Mouse (Mus musculus) heart, postnatal 0 days (tissue): ENCODE measurements around the gene Irf2bpl. TPM values are rescaled to one million over a fixed set of nuclear protein-coding genes. Genes with fewer than 3 reads are reported as not detected.
A peak's percentile ranks its signal among the peaks of the same experiment; 100 is the strongest.

Experiments used
- ATAC-seq: fragments of 200-750 bp; cut with Nextera tagmentation; 2 replicates; pipeline ENCODE4 v1.8.0; 2017; ENCODE audit warnings: low read depth, moderate number of reproducible peaks, moderate library complexity; ENCODE audit not compliant: insufficient read depth
- DNase-seq: peaks from one replicate; pipeline ENCODE4 v3.0.0-alpha.2; 2016; ENCODE audit warnings: low spot score
- H3K27ac ChIP-seq: fragments of 300-500 bp; sonication (generic); 2 replicates; pipeline ENCODE4 v1.5.1; 2014; ENCODE audit warnings: low read depth, mild to moderate bottlenecking
- H3K27me3 ChIP-seq: fragments of 300-500 bp; sonication (generic); 2 replicates; pipeline ENCODE4 v1.6.1; 2014; ENCODE audit warnings: low read length, mixed read lengths; ENCODE audit not compliant: control insufficient read depth, insufficient read depth
- H3K36me3 ChIP-seq: fragments of 300-500 bp; sonication (generic); replicated peaks from 2 replicates; pipeline ENCODE4 v1.6.1; 2014; ENCODE audit warnings: low read length, mixed read lengths; ENCODE audit not compliant: control insufficient read depth, insufficient read depth
- H3K4me1 ChIP-seq: fragments of 300-500 bp; sonication (generic); 2 replicates; pipeline ENCODE4 v1.6.1; 2014; ENCODE audit warnings: antibody characterized with exemption; ENCODE audit not compliant: control insufficient read depth, insufficient read depth
- H3K4me2 ChIP-seq: fragments of 300-500 bp; sonication (generic); 2 replicates; pipeline ENCODE4 v1.6.1; 2014; ENCODE audit warnings: low read depth, mild to moderate bottlenecking, low read length, moderate library complexity
- H3K4me3 ChIP-seq: fragments of 300-500 bp; sonication (generic); 2 replicates; pipeline ENCODE4 v1.5.1; 2014; ENCODE audit warnings: low read depth, low read length
- H3K9ac ChIP-seq: fragments of 300-500 bp; sonication (generic); replicated peaks from 2 replicates; pipeline ENCODE4 v1.6.1; 2014; ENCODE audit warnings: low read depth, low read length, mixed read lengths
- H3K9me3 ChIP-seq: fragments of 300-500 bp; sonication (generic); replicated peaks from 2 replicates; pipeline ENCODE4 v1.6.1; 2016; ENCODE audit warnings: low read length; ENCODE audit not compliant: control insufficient read depth
- CTCF ChIP-seq: IDR thresholded peaks from 2 replicates; pipeline ENCODE4 v1.5.1; 2016; ENCODE audit warnings: antibody characterized with exemption, control low read depth, low read depth
- EP300 ChIP-seq: IDR thresholded peaks from 2 replicates; pipeline ENCODE4 v1.6.1; 2016; ENCODE audit warnings: antibody characterized with exemption, low read depth
- WGBS: fragments of 180-500 bp; shearing (Covaris S2); extraction: QIAGEN DNeasy Blood & Tissue Kit; methylation state at CpG from one replicate; pipeline ENCODE4 v1.1.7; 2014; 5-methylcytosine and 5-hydroxymethylcytosine counted together
- polyA plus RNA-seq: library from polyadenylated mRNA; unstranded; fragments of >200 nt; fragmentation: Nextera tagmentation; extraction: Ambion mirVana; gene quantifications from 2 replicates; pipeline ENCODE4 v1.2.1, GENCODE M21; 2015
- total RNA-seq: library from RNA; depleted of rRNA; stranded (reverse); fragments of >200 nt; gene quantifications from 2 replicates; pipeline ENCODE4 v1.2.3, GENCODE M21; 2014; ENCODE audit warnings: low replicate concordance

Irf2bpl gene
- total and polyA plus RNA-seq, 2 experiments from 2014 or later: 30.0 to 74.0 TPM

DNA sequence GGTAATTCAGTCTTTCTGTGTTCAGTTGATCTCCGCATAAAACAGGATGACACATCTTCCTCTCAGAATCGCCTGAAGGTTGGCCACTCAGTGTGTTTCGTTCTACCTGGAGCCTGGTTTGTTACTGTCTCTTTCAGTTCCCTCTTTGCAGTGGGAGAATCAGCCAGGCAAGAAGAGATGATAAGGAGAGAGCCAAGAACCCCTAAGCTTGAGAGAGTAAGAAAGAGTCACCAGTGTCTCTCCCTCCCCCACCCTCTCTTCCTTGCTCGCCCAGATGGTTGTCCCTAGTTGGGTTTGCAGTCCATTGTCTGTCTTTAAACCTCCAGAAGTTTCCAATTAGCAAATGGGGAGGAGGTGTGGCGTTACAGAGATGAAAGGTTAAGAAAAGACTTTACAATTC lies 8.5 kb downstream of the Irf2bpl start:
- Histone ChIP-seq H3K36me3 (no peaks in the 10 kb centered on the region), H3K9me3 (no peaks in the 10 kb centered on the region), H3K9ac (no peak overlapping the region), H3K27me3 (no peaks in the 10 kb centered on the region), H3K4me2 (no peak overlapping the region), H3K4me3 (no peak overlapping the region), H3K27ac (no peak overlapping the region), H3K4me1 (peaks cover 36% of the 10 kb centered on the region)
- 86% methylated on average over 5 of the region's 5 CpGs for WGBS
- DNase-seq (no peak), ATAC-seq (no peak)
- TF ChIP-seq EP300 (no peak), CTCF (no peak)

DNA sequence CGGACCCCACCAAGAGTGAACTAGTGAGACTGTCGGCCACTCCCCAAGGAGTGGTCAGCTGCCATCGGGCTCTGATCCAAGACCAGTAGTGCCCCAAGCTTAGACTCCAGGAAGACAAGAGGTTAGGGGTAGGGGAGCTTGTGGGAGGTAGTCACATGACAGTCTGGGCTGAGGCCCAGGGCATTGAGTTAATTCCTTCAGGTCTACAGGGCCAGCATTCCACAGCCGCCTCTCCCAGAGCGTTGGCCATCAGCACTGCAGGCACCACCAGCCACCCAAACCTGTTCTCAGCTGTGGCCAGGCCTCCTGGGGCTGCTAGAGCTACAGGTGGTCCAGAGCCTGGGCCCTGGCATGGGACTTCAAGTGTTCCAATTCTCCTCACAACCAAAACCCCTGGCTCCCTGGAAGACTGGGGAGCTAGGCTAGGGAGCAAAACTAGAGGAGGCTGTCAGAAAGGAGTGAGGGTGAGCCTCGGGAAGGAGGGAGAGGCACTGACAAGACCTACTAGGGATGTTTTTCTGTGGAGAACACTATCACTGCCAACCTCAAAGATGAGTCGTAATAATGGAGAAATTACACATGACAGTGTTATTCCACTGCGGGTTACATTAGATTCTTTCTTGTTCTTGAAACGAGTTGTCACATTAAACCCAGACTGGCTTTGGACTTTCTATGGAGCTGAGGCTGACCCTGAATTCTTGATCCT lies 12.1 kb downstream of the Irf2bpl start:
- no peaks in the 10 kb centered on the region for H3K9me3 ChIP-seq
- 41% methylated on average over 9 of the region's 9 CpGs for WGBS

DNA sequence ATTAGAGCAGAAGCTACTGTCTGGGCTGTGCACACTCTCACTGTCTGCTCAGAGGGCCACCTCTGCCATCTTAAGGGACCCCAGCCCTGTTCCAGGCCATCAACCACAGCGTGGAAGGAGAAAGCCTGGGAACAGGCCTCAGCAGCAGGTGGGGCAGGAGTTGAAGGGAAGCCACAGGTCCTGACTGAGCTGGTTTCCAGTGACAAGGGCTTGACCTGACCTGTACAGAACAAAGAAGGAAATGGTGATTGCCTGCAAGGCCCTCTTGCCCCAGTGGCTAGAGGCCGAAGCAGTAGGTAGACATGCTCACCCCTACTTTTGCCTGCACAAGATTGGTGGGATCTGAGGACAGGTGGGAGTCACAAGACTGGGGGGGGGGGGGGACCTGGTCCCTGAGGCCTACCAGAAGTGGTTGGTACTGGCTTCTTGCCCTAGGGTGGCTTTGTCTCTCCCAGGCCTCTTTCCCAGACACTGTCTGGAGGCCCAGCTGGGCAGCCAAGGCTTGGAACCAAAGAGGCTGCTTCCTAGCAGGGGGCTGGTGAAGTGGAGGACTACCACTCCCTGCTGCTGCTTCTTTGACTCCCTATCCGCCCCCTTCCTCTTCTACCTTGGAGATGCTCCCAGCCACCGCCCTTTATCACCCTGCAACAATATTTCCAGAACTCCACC lies 12.8 kb downstream of the Irf2bpl start:
- Histone ChIP-seq H3K4me1 (peaks cover 18% of the 10 kb centered on the region), H3K4me3 (no peak overlapping the region), H3K4me2 (no peak overlapping the region), H3K36me3 (no peaks in the 10 kb centered on the region), H3K9ac (no peak overlapping the region), H3K27me3 (no peaks in the 10 kb centered on the region), H3K27ac (peak overlapping the region; percentile 58), H3K9me3 (no peaks in the 10 kb centered on the region)
- ATAC-seq (no peak), DNase-seq (no peak)
- WGBS: 62% methylated on average over 4 of the region's 4 CpGs
- TF ChIP-seq CTCF (no peak), EP300 (no peak)

More for the DNA sequence above, 12.1 kb downstream of the Irf2bpl start:
- peak; percentile 54 for ATAC-seq
- Histone ChIP-seq H3K4me3 (no peak overlapping the region), H3K9ac (no peak overlapping the region), H3K36me3 (no peaks in the 10 kb centered on the region), H3K4me2 (no peak overlapping the region), H3K27ac (peak overlapping the region; percentile 58), H3K4me1 (peaks cover 12% of the 10 kb centered on the region), H3K27me3 (no peaks in the 10 kb centered on the region)
- DNase-seq: peak; percentile 65
- no peak for TF ChIP-seq CTCF

DNA sequence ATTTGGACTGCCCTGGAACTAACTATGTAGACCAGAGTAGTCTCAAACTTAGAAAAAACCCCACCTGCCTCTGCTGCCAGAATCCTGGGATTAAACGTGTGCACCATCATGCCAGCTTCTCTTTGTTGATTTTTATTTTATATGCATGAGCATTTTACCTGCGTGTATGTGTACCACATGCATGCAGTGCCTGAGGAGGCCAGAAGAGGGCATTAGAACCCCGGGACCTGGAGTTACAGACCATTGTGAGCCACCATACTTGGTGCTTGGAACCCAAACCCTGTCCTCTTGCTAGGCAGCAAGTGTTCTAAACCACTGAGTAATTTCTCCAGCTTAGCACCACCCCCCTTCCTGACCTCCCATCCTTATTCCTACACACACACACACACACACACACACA lies 13.6 kb downstream of the Irf2bpl start:
- peaks cover 18% of the 10 kb centered on the region for H3K4me1 ChIP-seq
- TF ChIP-seq CTCF (peak; percentile 21), EP300 (no peak)
- 94% methylated on average over 3 of the region's 3 CpGs for WGBS
- no peak overlapping the region for H3K4me3 ChIP-seq
- no peaks in the 10 kb centered on the region for H3K9me3 ChIP-seq
- H3K4me2 ChIP-seq: no peak overlapping the region
- H3K27me3 ChIP-seq: no peaks in the 10 kb centered on the region
- H3K27ac ChIP-seq: no peak overlapping the region
- no peaks in the 10 kb centered on the region for H3K36me3 ChIP-seq
- ATAC-seq (no peak), DNase-seq (no peak)
- no peak overlapping the region for H3K9ac ChIP-seq

DNA sequence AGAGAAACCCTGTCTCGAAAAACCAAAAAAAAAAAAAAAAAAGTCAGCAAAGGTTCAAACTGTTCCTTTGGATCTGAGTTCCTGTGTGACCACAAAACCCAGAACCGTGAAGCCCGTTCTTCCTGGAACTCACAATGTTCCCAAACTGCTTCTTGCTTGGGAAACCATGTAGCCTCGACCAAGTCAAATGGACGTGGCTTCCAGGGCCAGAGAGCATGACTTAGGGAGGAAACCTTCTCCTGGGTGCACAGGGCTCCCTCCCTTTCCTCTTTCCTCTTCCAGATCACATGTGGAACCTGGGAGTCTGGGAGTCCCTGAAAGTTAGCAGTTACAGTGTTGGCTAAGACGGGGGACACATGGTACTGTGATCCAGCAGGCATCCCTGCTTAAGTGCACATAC lies 14.8 kb downstream of the Irf2bpl start:
- no peak for ATAC-seq
- Histone ChIP-seq H3K9ac (no peak overlapping the region), H3K27me3 (no peaks in the 10 kb centered on the region), H3K27ac (no peak overlapping the region), H3K4me3 (no peak overlapping the region), H3K36me3 (no peaks in the 10 kb centered on the region), H3K9me3 (no peaks in the 10 kb centered on the region), H3K4me2 (no peak overlapping the region), H3K4me1 (peaks cover 18% of the 10 kb centered on the region)
- DNase-seq: no peak
- TF ChIP-seq CTCF: no peak
- TF ChIP-seq EP300: no peak
- 73% methylated on average over 5 of the region's 6 CpGs for WGBS
